Mouse (Mus musculus) heart, embryonic 11.5 days (tissue): ENCODE data around the gene Pld5. TPM values are rescaled to one million over a fixed set of nuclear protein-coding genes. Genes with fewer than 3 reads are reported as not detected.
"Not testable (repeated sequence)": the region's sequence is repeated elsewhere in the genome, so short reads cannot be mapped to it uniquely, and the experiment has no call there.

Experiments
- ATAC-seq: fragments of 200-750 bp; cut with Nextera tagmentation; replicated peaks from 2 replicates; pipeline ENCODE4 v1.8.0; 2017; ENCODE audit warnings: moderate library complexity; ENCODE audit not compliant: insufficient number of reproducible peaks, low FRiP score, low TSS enrichment
- H3K27ac ChIP-seq: fragments of 300-500 bp; sonication (generic); 2 replicates; pipeline ENCODE4 v1.5.1; 2014; ENCODE audit warnings: mild to moderate bottlenecking, low read depth, low read length
- H3K27me3 ChIP-seq: fragments of 300-500 bp; sonication (generic); 2 replicates; pipeline ENCODE4 v1.6.1; 2014; ENCODE audit warnings: mild to moderate bottlenecking, low read length, mixed read lengths; ENCODE audit not compliant: control insufficient read depth, insufficient read depth
- H3K36me3 ChIP-seq: fragments of 300-500 bp; sonication (generic); 2 replicates; pipeline ENCODE4 v1.6.1; 2014; ENCODE audit warnings: mild to moderate bottlenecking, low read length, moderate library complexity, mixed read lengths; ENCODE audit not compliant: control insufficient read depth, insufficient read depth
- H3K4me1 ChIP-seq: fragments of 300-500 bp; sonication (generic); 2 replicates; pipeline ENCODE4 v1.6.1; 2014; ENCODE audit warnings: low read length; ENCODE audit not compliant: control insufficient read depth, insufficient read depth
- H3K4me2 ChIP-seq: fragments of 300-500 bp; sonication (generic); 2 replicates; pipeline ENCODE4 v1.6.1; 2014; ENCODE audit warnings: mild to moderate bottlenecking, moderate library complexity
- H3K4me3 ChIP-seq: fragments of 300-500 bp; sonication (generic); 2 replicates; pipeline ENCODE4 v1.5.1; 2014; ENCODE audit warnings: low read depth, low read length
- H3K9ac ChIP-seq: fragments of 300-500 bp; sonication (generic); 2 replicates; pipeline ENCODE4 v1.6.1; 2014; ENCODE audit warnings: mild to moderate bottlenecking, low read depth, low read length, moderate library complexity
- H3K9me3 ChIP-seq: fragments of 300-500 bp; sonication (generic); replicated peaks from 2 replicates; pipeline ENCODE4 v1.6.1; 2016; ENCODE audit warnings: low read length; ENCODE audit not compliant: control insufficient read depth
- WGBS: fragments of 180-500 bp; shearing (Covaris S2); extraction: QIAGEN DNeasy Blood & Tissue Kit; methylation state at CpG from one replicate; pipeline ENCODE4 v1.1.7; 2014; ENCODE audit not compliant: insufficient replicate concordance; 5-methylcytosine and 5-hydroxymethylcytosine counted together
- polyA plus RNA-seq: library from polyadenylated mRNA; unstranded; fragments of >200 nt; fragmentation: Nextera tagmentation; extraction: Ambion mirVana; gene quantifications from 2 replicates; pipeline ENCODE4 v1.2.1, GENCODE M21; 2014

Pld5 gene
- polyA plus RNA-seq, 1 experiment from 2014 or later = 0.39 TPM

DNA sequence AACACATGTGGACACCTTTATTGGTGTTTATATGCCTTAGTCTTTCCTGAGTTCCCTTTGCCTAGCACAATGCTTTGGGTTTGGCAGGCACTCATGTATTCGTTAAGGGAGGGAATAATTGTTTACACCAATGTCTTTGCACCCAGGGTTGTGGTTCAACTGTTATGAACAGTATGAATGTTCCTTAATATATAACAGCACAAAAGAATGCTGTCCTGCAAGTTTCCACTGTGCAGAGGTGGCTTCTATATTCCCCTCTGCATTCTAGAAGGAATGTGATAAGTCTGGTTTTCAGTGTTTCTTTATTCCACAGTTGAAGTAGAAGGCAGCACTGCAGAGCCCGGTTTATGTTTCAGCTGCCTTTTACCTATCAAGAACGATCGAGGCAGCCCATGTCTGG, 286.2 kb downstream of the Pld5 start:
- no peaks in the 10 kb centered on the region for H3K36me3 ChIP-seq
- 79% methylated on average over 4 of the region's 4 CpGs for WGBS
- H3K27ac ChIP-seq = no peak overlapping the region
- H3K4me2 ChIP-seq = no peak overlapping the region
- no peaks in the 10 kb centered on the region for H3K27me3 ChIP-seq
- no peak for ATAC-seq
- no peak overlapping the region for H3K4me3 ChIP-seq
- H3K4me1 ChIP-seq = no peaks in the 10 kb centered on the region
- no peaks in the 10 kb centered on the region for H3K9me3 ChIP-seq
- H3K9ac ChIP-seq = no peak overlapping the region

DNA sequence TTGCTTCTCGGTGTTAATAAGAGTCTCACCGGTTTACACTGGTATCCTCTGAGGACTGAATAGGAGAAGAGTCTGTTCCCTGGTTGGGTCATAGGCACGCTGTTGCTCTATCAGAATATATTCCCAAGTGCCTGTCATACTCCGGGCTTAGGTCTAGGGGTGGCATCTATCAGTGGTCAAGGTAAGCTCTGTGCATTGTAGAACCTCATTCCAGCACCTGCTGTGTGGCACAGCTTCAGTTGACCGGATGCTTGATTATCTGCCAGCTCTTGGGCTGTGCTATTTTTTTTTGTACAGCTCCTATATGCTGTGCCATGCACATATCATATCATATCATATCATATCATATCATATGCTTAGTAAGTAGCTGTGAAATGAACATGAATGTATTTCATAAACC, 286.7 kb downstream of the Pld5 start:
- H3K9me3 ChIP-seq = no peaks in the 10 kb centered on the region
- no peak overlapping the region for H3K27ac ChIP-seq
- no peaks in the 10 kb centered on the region for H3K36me3 ChIP-seq
- no peak overlapping the region for H3K4me3 ChIP-seq
- WGBS = 85% methylated on average over 5 of the region's 5 CpGs
- no peak overlapping the region for H3K9ac ChIP-seq
- no peak overlapping the region for H3K4me2 ChIP-seq
- H3K27me3 ChIP-seq = no peaks in the 10 kb centered on the region
- no peak for ATAC-seq
- no peaks in the 10 kb centered on the region for H3K4me1 ChIP-seq

DNA sequence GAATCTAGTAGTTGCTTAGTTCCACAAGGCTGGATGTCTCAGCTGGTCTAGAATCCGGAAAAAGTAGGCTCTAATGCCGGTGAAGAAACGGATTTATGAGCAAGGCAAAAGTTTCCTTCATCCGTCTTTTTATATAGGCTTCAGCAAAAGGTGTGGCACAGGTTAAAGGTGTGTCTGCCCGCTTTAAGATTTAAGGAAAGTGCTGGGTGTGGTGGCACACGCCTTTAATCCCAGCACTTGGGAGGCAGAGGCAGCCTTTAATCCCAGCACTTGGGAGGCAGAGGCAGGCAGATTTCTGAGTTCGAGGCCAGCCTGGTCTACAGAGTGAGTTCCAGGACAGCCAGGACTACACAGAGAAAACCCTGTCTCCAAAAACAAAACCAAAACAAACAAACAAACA, 296.1 kb downstream of the Pld5 start, which contains the start of gene Rbm8a2:
Gene Rbm8a2, minus strand, starts transcription at position 101 of the 400 bp plus-strand sequence.
- not testable (repeated sequence) for H3K36me3 ChIP-seq, H3K9me3 ChIP-seq, H3K27me3 ChIP-seq, H3K4me3 ChIP-seq, H3K9ac ChIP-seq, H3K4me2 ChIP-seq, ATAC-seq, H3K27ac ChIP-seq, H3K4me1 ChIP-seq
- 88% methylated on average over 7 of the region's 7 CpGs for WGBS

- Histone ChIP-seq H3K4me2 (no peak overlapping the region), H3K4me1 (no peaks in the 10 kb centered on the region), H3K36me3 (no peaks in the 10 kb centered on the region), H3K27ac (no peak overlapping the region), H3K9me3 (no peaks in the 10 kb centered on the region), H3K4me3 (no peak overlapping the region), H3K9ac (no peak overlapping the region), H3K27me3 (no peaks in the 10 kb centered on the region)
- no peak for ATAC-seq
- 80% methylated on average over 5 of the region's 5 CpGs for WGBS
Measured at GRCm38 (mm10) chr1:175970710-175971109, 304.4 kb downstream of the Pld5 start.

DNA sequence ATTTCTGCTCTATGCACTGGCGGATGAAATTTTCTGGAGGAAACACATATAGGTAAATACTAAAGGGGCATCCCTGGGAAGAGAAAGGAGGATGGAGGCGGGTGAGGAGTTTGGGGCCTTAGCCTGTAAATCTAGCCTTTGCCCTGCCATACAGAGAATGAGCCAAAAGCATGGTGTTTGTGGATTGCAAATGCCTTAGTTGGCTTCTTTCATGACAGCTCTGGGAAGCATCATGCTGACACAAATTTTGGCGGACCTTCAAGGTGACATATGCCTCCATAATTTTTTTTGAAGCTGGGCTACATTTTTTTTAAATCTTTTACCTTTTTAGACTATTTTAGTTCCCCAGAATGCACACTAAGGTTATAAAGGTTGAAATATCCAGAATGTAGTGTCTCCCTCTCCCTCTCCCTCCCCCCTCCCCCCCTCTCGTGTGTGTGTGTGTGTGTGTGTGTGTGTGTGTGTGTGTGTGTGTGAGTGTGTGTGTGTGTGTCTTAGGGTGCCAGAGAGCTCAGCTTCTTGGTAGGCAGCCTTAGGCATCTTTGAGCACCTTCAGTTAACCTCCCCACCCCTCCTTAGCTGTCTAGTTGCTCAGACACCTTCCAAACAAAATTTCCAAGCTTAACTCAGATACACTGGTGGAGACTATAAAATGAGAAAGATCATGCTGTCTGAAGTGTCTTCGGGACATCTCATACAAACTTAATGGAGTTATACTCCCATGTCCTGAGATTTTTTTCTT, 307.9 kb downstream of the Pld5 start:
- no peak for ATAC-seq
- H3K36me3 ChIP-seq = no peaks in the 10 kb centered on the region
- WGBS = 89% methylated on average over 5 of the region's 5 CpGs

GRCm38 (mm10) chr1:175961786-175962185, 313.3 kb downstream of the Pld5 start:
- no peak overlapping the region for H3K4me2 ChIP-seq
- no peaks in the 10 kb centered on the region for H3K4me1 ChIP-seq
- H3K27ac ChIP-seq = no peak overlapping the region
- no peak for ATAC-seq
- no peak overlapping the region for H3K9ac ChIP-seq
- no peaks in the 10 kb centered on the region for H3K36me3 ChIP-seq
- H3K27me3 ChIP-seq = no peaks in the 10 kb centered on the region
- 72% methylated on average over 2 of the region's 2 CpGs for WGBS
- H3K4me3 ChIP-seq = no peak overlapping the region
- H3K9me3 ChIP-seq = no peaks in the 10 kb centered on the region

More for the DNA sequence above, 307.9 kb downstream of the Pld5 start:
- Histone ChIP-seq H3K9me3 (no peaks in the 10 kb centered on the region), H3K4me3 (no peak overlapping the region), H3K4me1 (no peaks in the 10 kb centered on the region), H3K9ac (no peak overlapping the region), H3K4me2 (no peak overlapping the region), H3K27me3 (no peaks in the 10 kb centered on the region), H3K27ac (no peak overlapping the region)

DNA sequence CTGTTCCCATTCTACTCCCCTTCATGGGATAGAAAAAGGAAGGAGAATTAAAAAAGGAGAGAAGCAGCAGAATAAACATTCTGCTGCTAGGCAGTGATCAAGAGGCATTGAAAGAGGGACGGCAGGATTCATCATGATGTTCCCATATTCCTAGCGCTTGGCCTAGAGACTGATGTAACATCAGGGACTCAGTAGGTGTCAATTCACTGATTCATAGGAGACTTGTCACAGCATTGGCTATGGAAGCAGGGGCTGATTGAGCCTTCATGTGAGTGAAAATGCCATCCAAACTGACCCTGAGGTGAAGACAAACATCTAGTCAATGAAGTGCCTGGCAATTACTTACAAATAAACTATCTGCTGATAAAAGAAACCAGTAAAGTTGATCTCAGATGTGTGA, 324.3 kb downstream of the Pld5 start:
- no peaks in the 10 kb centered on the region for H3K9me3 ChIP-seq
- H3K9ac ChIP-seq = no peak overlapping the region
- WGBS = 86% methylated on average over 2 of the region's 2 CpGs
- H3K4me3 ChIP-seq = no peak overlapping the region
- H3K27me3 ChIP-seq = no peaks in the 10 kb centered on the region
- H3K4me2 ChIP-seq = no peak overlapping the region
- ATAC-seq = no peak
- no peaks in the 10 kb centered on the region for H3K4me1 ChIP-seq
- H3K36me3 ChIP-seq = no peaks in the 10 kb centered on the region
- no peak overlapping the region for H3K27ac ChIP-seq

DNA sequence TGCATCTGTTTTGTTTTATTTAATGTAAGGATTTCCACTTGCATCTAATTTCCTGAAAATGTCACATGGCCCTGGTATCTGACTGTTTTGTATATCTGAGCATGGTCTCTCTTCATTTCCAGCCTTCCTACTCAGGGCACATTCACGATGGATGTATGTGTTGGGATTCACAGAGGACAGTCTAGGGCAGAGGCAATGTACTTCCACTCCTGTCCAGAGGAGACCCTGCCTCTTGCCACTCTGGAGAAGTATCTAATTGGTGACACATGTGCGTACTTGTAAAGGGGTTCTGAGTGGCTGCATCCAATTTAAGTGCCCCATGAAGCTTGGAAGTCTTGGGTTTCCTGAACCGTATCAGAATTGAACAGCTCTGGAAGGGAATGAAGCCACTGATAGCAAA, 324.7 kb downstream of the Pld5 start:
- no peak overlapping the region for H3K4me2 ChIP-seq
- H3K27ac ChIP-seq = no peak overlapping the region
- no peaks in the 10 kb centered on the region for H3K36me3 ChIP-seq
- WGBS = 69% methylated on average over 3 of the region's 3 CpGs
- no peaks in the 10 kb centered on the region for H3K9me3 ChIP-seq
- ATAC-seq = no peak
- no peaks in the 10 kb centered on the region for H3K4me1 ChIP-seq
- H3K9ac ChIP-seq = no peak overlapping the region
- H3K4me3 ChIP-seq = no peak overlapping the region
- no peaks in the 10 kb centered on the region for H3K27me3 ChIP-seq

GRCm38 (mm10) chr1:175946718-175947315, 328.3 kb downstream of the Pld5 start:
- Histone ChIP-seq H3K4me2 (no peak overlapping the region), H3K9ac (no peak overlapping the region), H3K36me3 (no peaks in the 10 kb centered on the region), H3K27me3 (no peaks in the 10 kb centered on the region), H3K9me3 (no peaks in the 10 kb centered on the region), H3K4me3 (no peak overlapping the region), H3K27ac (no peak overlapping the region), H3K4me1 (no peaks in the 10 kb centered on the region)
- WGBS = 72% methylated on average over 4 of the region's 4 CpGs
- ATAC-seq = no peak
